Mouse (Mus musculus) forebrain, embryonic 10.5 days (tissue): ENCODE measurements around the gene Pcsk1n. TPM values are rescaled to one million over a fixed set of nuclear protein-coding genes. Genes with fewer than 3 reads are reported as not detected.
"Not testable (repeated sequence)": the region's sequence is repeated elsewhere in the genome, so short reads cannot be mapped to it uniquely, and the experiment has no call there.

Experiments
- DNase-seq: peaks from one replicate; pipeline ENCODE4 v3.0.0-alpha.2; 2017; ENCODE audit warnings: low spot score; ENCODE audit errors: extremely low spot score
- H3K27ac ChIP-seq: fragments of 300-500 bp; sonication (generic); 2 replicates; pipeline ENCODE4 v1.5.1; 2016; ENCODE audit warnings: mild to moderate bottlenecking
- H3K27me3 ChIP-seq: fragments of 300-500 bp; sonication (generic); 2 replicates; pipeline ENCODE4 v1.6.1; 2016; ENCODE audit warnings: mild to moderate bottlenecking; ENCODE audit not compliant: poor library complexity, severe bottlenecking
- H3K36me3 ChIP-seq: fragments of 300-500 bp; sonication (generic); replicated peaks from 2 replicates; pipeline ENCODE4 v1.6.1; 2016; ENCODE audit warnings: mild to moderate bottlenecking, moderate library complexity
- H3K4me1 ChIP-seq: fragments of 300-500 bp; sonication (generic); 2 replicates; pipeline ENCODE4 v1.6.1; 2016
- H3K4me3 ChIP-seq: fragments of 300-500 bp; sonication (generic); 2 replicates; pipeline ENCODE4 v1.5.1; 2016; ENCODE audit warnings: mild to moderate bottlenecking, moderate library complexity
- H3K9me3 ChIP-seq: fragments of 300-500 bp; sonication (generic); 2 replicates; pipeline ENCODE4 v1.6.1; 2016; ENCODE audit warnings: mild to moderate bottlenecking, moderate library complexity
- WGBS: fragments of 180-500 bp; shearing (Covaris S2); methylation state at CpG from one replicate; pipeline ENCODE4 v1.1.7; 2016; 5-methylcytosine and 5-hydroxymethylcytosine counted together
- polyA plus RNA-seq: library from polyadenylated mRNA; unstranded; fragments of >200 nt; fragmentation: Nextera tagmentation; extraction: Ambion mirVana; gene quantifications from 2 replicates; pipeline ENCODE4 v1.2.1, GENCODE M21; 2016

The Pcsk1n gene
- polyA plus RNA-seq, 1 experiment from 2014 or later, result 8.9 TPM

DNA sequence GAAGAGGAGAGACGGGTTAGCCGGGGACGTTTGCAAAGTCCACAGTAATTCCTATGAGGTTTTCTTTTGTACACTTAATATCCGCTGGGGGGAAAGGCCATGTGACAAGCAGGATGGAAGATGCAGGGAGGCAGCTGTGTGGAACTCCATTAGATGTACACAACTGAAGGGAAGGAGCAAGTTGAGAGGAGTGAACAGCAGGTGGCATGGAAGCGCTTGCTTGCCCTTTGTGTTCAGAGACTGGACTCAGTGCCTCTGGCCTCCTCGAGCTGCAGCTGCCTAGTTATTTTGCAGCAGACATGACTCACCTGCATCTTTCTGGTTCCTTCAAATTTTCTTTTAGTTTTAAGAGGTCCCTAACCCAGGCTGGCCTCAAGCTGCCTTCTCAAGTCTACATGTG is 9.1 kb upstream of the Pcsk1n start:
- no peak for DNase-seq
- Histone ChIP-seq H3K36me3 (peaks cover 18% of the 10 kb centered on the region), H3K27me3 (no peaks in the 10 kb centered on the region), H3K4me3 (no peak overlapping the region), H3K9me3 (no peaks in the 10 kb centered on the region; the same call in 1 of the 2 replicates), H3K4me1 (no peaks in the 10 kb centered on the region), H3K27ac (no peak overlapping the region)
- 50% methylated on average over 6 of the region's 6 CpGs for WGBS

DNA sequence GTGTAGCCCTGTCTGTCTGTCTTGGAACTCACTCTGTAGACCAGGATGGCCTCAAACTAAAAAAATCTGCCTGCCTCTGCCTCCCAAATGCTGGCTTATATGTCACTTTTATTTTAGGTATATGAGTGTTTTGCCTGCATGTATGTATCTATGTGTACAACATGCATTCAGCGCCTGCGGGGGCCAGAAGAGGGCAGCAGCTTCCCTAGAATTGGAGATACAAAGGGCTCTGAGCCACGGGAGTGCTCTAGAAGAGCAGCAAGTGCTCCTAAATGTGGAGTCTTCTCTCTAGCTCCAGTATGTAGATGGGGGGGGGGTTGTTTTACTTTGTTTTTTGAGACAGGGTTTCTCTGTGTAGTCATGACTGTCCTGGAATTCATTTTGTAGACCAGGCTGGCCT is 4.0 kb upstream of the Pcsk1n start:
- Histone ChIP-seq H3K4me1 (peaks cover 15% of the 10 kb centered on the region), H3K27me3 (peaks cover 11% of the 10 kb centered on the region)
- not testable (repeated sequence) for H3K4me3 ChIP-seq, H3K27ac ChIP-seq, H3K9me3 ChIP-seq, DNase-seq, H3K36me3 ChIP-seq
- WGBS, result 29% methylated on average over 3 of the region's 3 CpGs

DNA sequence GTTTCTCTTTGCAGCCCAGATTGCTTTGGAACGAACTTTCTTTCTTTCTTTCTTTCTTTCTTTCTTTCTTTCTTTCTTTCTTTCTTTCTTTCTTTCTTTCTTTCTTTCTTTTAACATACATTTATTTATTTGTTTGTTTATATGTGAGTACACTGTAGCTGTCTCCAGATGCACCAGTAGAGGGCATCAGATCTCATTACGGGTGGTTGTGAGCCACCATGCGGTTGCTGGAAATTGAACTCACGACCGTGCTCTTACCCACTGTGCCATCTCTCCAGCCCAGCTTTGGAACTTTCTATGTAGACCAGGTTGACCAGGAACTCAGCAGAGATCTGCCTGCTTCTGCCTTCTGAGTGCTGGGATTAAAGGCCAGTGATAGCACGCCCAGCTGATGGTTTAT is 1.7 kb upstream of the Pcsk1n start:
- DNase-seq, H3K36me3 ChIP-seq, H3K27ac ChIP-seq, H3K4me3 ChIP-seq, H3K9me3 ChIP-seq: not testable (repeated sequence)
- 75% methylated on average over 6 of the region's 6 CpGs for WGBS
- Histone ChIP-seq H3K4me1 (peaks cover 29% of the 10 kb centered on the region), H3K27me3 (peaks cover 34% of the 10 kb centered on the region)

DNA sequence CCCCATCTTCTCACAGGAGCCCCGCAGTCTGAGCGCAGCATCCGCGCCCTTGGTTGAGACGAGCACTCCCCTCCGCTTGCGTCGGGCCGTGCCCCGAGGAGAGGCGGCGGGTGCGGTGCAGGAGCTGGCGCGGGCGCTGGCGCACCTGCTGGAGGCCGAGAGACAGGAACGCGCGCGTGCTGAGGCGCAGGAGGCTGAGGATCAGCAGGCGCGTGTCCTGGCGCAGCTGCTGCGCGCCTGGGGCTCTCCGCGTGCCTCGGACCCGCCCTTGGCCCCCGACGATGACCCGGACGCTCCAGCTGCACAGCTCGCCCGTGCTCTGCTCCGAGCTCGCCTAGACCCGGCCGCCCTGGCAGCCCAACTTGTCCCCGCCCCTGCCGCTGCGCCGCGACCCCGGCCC is 2.4 kb downstream of the Pcsk1n start:
- 19% methylated on average over 48 of the region's 48 CpGs for WGBS
- peak; percentile 27 for DNase-seq
- Histone ChIP-seq H3K4me3 (peak overlapping the region; percentile 46), H3K36me3 (no peaks in the 10 kb centered on the region), H3K27me3 (peaks cover 75% of the 10 kb centered on the region), H3K27ac (peak overlapping the region; percentile 40; the same call in 1 of the 2 replicates), H3K9me3 (no peaks in the 10 kb centered on the region), H3K4me1 (peaks cover 30% of the 10 kb centered on the region)

DNA sequence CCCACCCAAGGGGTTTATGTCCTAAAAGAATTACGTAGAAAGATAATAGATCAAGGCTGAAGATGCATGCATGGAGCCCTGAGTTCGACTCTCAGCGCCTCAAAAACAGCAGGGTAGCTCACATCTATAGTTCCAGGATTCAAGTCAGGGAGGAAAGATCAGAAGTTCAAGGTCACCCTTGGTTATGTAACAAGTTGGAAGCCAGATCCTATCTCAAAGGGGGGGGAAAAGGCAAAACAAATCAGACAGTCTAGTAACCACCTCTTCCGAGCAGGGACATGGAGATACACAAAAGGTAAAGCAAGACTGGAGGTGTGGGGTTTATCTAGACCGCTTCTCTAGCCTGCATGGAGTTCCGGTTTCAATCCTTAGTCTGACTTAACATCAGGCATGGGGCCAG is 6.6 kb downstream of the Pcsk1n start:
- H3K9me3 ChIP-seq, result peaks cover 6% of the 10 kb centered on the region; the same call in 1 of the 2 replicates
- peaks cover 28% of the 10 kb centered on the region for H3K4me1 ChIP-seq
- peaks cover 80% of the 10 kb centered on the region for H3K27me3 ChIP-seq
- peaks cover 24% of the 10 kb centered on the region for H3K36me3 ChIP-seq
- H3K27ac ChIP-seq, result no peak overlapping the region
- no peak overlapping the region for H3K4me3 ChIP-seq
- 78% methylated on average over 6 of the region's 6 CpGs for WGBS
- no peak for DNase-seq

DNA sequence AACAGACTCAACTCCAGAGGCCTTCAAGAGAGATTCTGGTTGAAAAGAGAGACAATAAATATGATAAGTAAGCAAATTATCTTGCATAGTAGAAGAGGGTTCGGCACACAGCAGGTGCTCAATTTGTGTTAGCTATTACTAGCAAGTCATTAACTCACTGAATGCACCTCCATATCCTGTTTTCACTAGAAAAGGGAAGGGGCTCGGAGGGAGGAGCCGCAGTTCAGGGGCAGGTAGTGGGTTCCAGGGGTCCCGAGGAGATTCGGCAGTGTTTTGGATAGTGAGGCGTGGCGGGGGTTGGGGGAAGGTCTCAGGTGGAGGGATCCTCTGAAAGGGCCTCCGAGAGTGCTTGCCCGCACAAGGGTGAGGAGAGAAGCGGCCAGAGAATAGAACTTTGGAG is 7.5 kb downstream of the Pcsk1n start:
- Histone ChIP-seq H3K9me3 (peaks cover 6% of the 10 kb centered on the region; the same call in 1 of the 2 replicates), H3K4me3 (peak overlapping the region; percentile 19; the same call in 1 of the 2 replicates), H3K36me3 (peaks cover 33% of the 10 kb centered on the region), H3K4me1 (peaks cover 24% of the 10 kb centered on the region), H3K27ac (no peak overlapping the region), H3K27me3 (peaks cover 72% of the 10 kb centered on the region)
- WGBS, result 13% methylated on average over 10 of the region's 10 CpGs
- DNase-seq, result peak; percentile 22

DNA sequence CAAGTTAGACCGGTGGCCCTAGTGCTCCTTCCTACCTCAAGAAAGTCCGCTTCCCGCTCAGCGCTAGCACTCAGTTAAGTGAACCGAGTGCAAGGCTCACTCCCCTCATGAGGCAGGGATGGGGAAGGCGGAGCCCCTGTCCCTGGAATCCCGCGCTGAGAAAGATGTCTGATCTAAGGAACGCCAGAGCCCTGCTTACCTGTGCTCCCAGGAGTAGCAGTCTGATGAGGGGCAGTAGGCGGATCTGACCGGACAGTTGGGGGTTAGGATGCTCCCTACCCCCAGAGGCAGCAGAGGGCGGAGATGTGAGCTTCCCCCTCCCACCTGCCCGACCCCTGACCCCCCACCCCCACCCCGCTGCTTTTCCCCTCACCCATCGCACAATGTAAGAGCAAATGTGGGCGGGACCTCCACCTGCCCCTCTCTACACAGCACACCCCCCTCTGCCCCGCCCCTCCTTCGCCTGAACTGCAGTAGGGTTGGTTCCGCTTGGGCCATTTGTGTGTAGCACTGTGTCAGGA is 8.7 kb downstream of the Pcsk1n start, which contains the start of gene Eras:
TSS of gene Eras (minus strand) at position 338 of the 521 bp plus-strand sequence.
- H3K27ac ChIP-seq, result no peak within 1 kb of the TSS

DNA sequence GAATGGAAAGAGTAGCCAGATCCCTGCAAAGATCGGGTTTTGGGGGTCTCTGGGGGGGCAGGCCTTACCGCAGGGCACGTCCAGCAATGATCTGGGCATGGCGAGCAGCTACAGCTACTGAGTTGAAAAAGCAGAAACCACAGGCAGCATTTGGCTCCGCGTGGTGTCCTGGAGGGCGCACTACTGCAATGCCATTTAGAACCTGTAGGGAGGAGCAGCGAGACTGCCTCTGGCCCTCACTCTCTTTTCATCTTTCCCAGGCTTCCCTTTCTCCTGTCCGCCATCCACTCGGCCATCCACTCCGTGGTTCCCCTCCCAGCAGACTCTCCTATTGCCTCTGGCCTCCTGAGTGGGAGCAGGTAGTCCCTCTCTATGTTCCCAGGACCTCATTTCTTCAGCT is 17.3 kb downstream of the Pcsk1n start:
- H3K9me3 ChIP-seq, result no peaks in the 10 kb centered on the region; the same call in 1 of the 2 replicates
- no peaks in the 10 kb centered on the region for H3K27me3 ChIP-seq
- DNase-seq, result no peak
- H3K27ac ChIP-seq, result no peak overlapping the region
- WGBS, result 65% methylated on average over 11 of the region's 11 CpGs
- no peaks in the 10 kb centered on the region for H3K4me1 ChIP-seq
- peaks cover 92% of the 10 kb centered on the region for H3K36me3 ChIP-seq
- H3K4me3 ChIP-seq, result no peak overlapping the region

More for the DNA sequence above, 8.7 kb downstream of the Pcsk1n start, which contains the start of gene Eras:
- 0 out of 2 replicates have a peak, but pooled peaks cover 15% of the 10 kb centered on the region for H3K4me1 ChIP-seq
- peaks cover 60% of the 10 kb centered on the region for H3K27me3 ChIP-seq
- peaks cover 45% of the 10 kb centered on the region for H3K36me3 ChIP-seq
- 14% methylated on average over 19 of the region's 19 CpGs for WGBS
- DNase-seq, result no peak
- H3K4me3 ChIP-seq, result peak within 1 kb of the TSS; percentile 19
- peaks cover 6% of the 10 kb centered on the region; the same call in 1 of the 2 replicates for H3K9me3 ChIP-seq

DNA sequence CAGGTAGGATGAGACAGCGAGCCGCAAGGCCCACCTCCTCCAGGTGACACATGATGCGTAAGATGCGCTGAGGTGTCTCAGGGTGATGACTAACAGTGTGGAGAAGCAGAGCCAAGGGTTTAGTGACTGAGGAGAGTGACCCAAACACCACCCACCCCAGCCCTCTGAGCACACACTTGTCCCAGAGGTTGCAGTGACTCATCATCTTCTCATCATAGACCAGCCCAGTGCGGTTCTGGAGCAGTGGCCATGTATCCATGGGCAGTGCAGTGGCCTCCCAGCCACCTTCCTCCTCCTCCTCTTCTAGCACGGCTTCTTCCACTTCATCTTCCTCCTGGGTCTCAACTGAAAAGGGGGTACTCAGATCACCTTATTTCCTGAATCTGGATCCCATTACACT is 18.0 kb downstream of the Pcsk1n start:
- Histone ChIP-seq H3K27ac (no peak overlapping the region), H3K27me3 (no peaks in the 10 kb centered on the region), H3K4me3 (no peak overlapping the region), H3K9me3 (no peaks in the 10 kb centered on the region; the same call in 1 of the 2 replicates), H3K4me1 (no peaks in the 10 kb centered on the region), H3K36me3 (peaks cover 88% of the 10 kb centered on the region)
- 94% methylated on average over 6 of the region's 6 CpGs for WGBS
- DNase-seq, result no peak

DNA sequence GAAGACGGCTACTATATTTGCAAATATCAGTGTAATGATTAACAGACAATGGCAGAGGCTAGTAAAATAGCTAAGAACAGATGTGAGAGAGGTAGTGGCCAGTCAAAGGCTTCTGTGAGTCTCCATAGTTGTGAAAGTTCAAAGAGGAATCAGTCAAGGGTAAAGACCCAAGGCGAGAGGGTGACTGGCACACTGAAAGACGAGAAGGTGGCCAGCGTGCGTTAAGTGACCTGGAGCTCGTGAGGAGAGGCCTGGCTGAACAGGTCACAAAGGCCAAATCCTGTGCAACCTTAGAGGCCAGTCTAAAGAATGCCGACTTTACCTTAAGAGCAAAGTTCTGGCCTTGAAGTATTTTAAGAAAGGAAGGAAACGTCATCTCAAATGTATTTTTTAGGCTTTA is 26.0 kb downstream of the Pcsk1n start:
- WGBS, result 71% methylated on average over 8 of the region's 8 CpGs
- peaks cover 8% of the 10 kb centered on the region for H3K4me1 ChIP-seq
- H3K4me3 ChIP-seq, result no peak overlapping the region
- H3K9me3 ChIP-seq, result peaks cover 5% of the 10 kb centered on the region; the same call in 1 of the 2 replicates
- H3K36me3 ChIP-seq, result peaks cover 38% of the 10 kb centered on the region
- DNase-seq, result no peak
- H3K27me3 ChIP-seq, result no peaks in the 10 kb centered on the region
- no peak overlapping the region for H3K27ac ChIP-seq

DNA sequence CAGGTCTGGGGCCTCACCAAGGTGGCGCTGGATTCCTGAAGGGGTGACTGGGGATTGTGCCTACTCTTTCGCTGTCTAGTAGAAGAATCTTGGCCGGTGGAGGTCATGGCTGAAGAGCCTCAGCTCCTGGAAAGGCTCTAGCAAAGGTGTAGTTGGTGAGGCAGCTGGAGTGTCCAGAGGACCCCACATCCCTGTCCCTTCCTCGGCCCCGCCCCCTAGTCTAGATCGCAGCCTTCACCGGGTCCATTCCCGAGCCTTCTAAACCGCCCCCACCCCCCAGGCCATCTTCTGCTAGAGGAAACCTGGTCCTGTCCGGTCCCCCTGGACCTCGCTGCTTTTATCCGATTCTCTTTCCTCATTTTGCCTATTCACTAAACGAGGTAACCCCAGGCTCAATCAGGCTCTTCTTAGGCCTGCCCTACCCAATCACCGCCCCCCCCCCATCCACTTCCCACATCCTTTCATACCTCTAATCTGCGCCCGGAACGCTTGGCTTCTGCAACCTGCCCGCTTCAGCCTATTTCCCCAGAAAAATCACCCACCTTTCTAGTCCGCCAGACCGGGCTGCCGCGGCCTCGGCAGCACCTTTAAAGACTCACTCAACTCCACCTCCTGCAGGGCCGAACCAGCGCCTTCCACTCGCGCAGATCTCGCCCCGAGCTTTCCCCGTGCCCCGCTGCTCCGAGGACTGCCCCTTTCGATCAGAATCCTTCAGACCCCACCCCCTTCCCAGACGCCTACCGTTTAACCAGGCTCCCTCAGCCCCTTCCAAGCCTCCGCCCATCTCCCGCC is 27.7 kb downstream of the Pcsk1n start, which contains the start of gene Hdac6:
TSS of gene Hdac6 (minus strand) at position 782 of the 792 bp plus-strand sequence.
- DNase-seq, result no peak
- peaks cover 17% of the 10 kb centered on the region for H3K4me1 ChIP-seq
- WGBS, result 19% methylated on average over 37 of the region's 37 CpGs
- peaks cover 24% of the 10 kb centered on the region for H3K36me3 ChIP-seq
- peak within 1 kb of the TSS; percentile 58 for H3K4me3 ChIP-seq
- peak within 1 kb of the TSS; percentile 85 for H3K27ac ChIP-seq
- peaks cover 5% of the 10 kb centered on the region; the same call in 1 of the 2 replicates for H3K9me3 ChIP-seq
- no peaks in the 10 kb centered on the region for H3K27me3 ChIP-seq

DNA sequence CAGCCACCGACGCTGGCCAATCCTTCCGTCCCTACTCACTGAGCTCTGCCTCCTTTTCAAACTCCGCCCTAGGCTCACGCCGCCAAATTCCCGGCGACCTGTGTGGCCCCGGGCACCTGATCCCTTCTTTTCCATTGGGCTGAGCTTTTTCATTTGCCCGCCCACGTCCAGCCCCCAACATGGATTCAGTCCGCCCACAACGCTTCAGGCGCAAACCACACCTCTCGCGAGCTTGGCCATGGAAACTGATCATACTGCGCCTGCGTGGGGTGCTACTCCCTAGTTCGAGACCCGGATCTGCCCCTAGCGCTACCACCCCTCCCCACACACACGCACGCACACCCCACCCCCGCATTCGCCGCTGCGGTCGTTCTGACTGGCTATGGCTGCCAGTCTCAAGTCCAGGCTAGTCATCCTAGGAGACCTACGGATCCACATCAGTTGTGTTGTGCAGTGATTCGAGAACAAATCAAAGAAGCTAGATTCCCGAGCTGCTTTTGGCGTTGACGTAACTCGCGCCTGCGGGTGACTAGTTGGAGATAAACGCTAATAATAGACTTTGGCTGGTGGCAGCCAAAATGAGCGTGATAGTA is 28.4 kb downstream of the Pcsk1n start:
- peak; percentile 92 for DNase-seq
- no peaks in the 10 kb centered on the region for H3K27me3 ChIP-seq
- peak overlapping the region; percentile 85 for H3K27ac ChIP-seq
- peak overlapping the region; percentile 58 for H3K4me3 ChIP-seq
- peaks cover 24% of the 10 kb centered on the region for H3K36me3 ChIP-seq
- H3K4me1 ChIP-seq, result peaks cover 17% of the 10 kb centered on the region
- WGBS, result 15% methylated on average over 38 of the region's 38 CpGs
- H3K9me3 ChIP-seq, result peaks cover 5% of the 10 kb centered on the region; the same call in 1 of the 2 replicates
